Mouse (Mus musculus): ENCODE data around the gene Rsph10b.

Rsph10b gene

DNA sequence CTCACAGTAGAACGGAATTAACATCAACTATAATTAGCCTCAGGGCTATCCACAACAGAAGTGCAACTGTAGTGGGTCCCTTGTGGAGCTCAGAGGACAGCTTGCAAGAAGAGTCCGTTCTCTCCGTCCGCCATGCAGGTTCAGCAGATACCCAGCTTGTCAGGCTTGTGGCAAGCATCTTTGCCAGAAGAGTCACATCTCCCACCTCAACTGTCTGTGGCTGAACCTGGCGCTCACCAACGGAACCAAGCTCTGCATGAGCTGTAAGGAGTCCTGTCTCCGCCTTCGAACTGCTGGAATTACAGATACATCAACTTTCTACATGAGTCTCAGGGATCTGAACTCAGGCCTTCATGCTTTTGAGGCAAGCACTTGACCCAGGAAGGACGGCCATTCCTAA is 3.3 kb downstream of the Rsph10b start:
- DNase-seq (ENCODE audit: low spot score in 2 of 2): no peak

DNA sequence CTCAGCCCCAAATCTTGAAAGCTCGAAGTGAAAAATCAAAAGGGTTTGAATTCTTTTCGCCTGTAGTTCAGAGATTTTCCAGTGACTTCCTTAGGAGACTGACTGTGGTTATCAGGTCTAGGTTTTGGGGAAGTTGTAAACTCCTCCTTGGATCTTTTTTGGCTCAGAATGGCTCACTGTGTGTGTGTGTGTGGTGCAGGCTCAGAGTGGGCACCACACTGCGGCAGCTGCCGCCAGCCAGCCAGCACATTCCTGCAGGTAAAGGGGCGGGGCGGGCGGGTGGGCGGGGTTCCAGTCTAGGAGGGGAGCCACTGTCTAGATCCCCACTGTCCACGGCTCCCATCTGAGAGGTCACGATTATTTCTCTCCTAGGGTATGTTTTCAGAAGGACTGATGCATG is 8.8 kb downstream of the Rsph10b start:
- DNase-seq (ENCODE audit: low spot score in 2 of 2): no peak

DNA sequence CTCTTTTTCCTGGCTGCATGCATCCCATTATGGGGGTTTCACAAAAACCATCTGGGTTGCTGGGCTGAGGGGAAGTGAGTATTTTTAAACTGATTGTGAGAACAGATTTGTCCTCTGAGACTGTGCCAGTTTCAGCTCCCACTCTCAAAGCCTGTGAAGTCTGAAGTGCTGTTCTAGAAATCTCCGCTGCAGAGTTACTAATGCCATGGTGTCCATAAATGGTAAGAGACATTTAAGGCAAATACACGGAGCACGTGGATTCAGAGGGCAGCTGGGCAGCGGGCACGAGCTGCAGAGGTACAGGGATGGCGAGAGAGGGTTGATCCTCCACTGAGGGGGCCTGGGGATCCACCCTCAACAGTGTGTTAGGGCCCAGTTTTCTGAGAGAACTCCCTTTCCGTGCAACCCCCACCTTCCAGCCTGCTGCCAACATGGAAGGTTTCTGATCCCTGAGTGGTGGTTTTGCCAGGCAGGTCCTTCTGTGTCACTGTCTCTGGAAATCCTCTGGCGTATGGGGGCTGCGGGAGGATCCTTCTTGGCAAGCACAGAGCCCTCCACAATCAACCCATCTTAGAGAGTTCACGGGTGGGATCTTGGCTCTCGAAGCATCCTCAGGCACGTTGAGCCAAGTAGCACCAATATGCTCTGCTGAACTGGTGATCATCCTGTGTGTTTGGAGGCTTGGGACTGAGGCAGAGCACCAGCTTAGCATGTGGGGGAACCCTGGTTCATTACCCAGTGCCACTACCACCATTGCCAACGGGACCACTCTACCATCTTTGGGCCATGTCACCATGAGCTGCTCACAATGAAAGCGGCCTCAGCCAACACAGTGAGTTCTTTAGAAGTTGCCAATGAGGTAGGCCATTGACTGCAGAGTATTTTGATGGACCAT is 10.6 kb downstream of the Rsph10b start:
- DNase-seq (ENCODE audit: low spot score in 2 of 2): no peak

DNA sequence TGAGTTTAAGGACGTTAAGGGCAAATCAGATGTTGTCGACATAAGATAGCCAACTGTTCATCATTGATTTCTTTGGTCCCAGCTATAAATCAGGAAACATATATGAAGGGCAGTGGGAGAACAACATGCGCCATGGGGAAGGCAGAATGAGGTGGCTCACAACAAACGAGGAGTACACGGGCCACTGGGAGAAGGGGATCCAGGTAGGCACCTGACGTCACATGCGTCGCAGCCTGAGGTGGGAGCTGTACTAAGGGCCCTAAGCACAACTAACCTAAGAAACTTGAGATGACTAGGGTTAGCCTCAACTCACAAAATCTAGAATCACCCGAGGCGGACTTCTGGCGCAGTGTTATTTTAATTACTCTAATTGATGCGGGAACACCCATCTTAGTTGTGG is 15.5 kb downstream of the Rsph10b start:
- DNase-seq (ENCODE audit: low spot score in 2 of 2): no peak

DNA sequence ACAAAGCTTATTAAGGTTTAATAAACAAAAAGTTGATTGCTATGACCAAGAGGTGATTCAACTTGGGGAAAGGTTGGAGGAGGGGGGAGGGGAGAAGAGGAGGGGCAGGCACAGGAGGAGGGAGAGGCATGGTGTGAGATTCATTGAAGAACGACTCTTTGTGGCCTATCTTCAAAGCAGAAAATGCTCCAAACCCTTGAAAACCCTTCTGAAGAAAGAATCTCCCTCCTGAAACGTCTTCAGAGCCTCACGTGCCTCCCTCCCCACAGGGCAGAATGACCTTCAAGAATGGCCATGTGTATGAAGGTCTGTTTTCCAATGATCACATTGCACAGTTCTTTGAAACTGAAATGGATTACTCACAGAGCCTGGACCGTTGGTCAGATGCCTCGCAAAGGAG is 17.2 kb downstream of the Rsph10b start:
- no peak for DNase-seq (ENCODE audit: low spot score in 2 of 2)

DNA sequence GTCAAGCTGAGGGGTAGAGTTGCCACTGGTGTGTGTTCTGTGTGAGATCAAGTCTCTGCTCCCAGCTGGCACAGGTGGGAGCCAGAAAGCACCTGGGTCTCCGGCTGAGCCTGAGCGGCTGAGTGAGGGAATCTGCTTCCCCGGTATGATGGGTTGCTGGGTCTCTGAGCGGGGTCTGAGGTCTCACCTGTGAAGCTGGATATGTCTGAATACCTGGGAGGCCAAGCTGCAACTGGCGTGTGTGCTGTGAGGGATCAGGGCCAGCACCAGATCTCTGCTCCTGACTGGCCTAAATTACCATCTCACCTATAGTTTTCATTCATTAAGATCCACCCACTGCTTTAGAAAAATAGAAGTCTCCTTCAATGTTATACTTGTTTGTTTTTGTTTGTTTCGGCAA is 24.3 kb downstream of the Rsph10b start:
- no peak for DNase-seq (ENCODE audit: low spot score in 2 of 2)

DNA sequence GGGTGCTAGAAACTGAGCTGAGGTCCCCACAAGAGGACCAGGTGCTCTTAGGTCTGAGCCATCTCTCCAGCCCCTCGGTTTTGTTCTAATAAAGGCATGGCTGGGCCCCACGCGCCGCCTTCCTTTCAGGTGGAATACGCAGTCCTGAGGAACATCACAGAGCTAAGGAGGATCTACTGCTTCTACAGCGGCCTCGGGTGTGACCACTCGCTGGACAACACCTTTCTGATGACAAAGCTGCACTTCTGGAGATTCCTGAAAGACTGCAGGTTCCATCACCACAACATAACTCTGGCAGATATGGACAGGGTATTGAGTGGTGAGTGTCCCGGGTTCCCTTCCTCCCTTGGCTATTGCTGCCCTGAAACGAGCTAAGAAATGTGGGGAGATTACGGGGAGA is 26.7 kb downstream of the Rsph10b start:
- DNase-seq (ENCODE audit: low spot score in 2 of 2): no peak

DNA sequence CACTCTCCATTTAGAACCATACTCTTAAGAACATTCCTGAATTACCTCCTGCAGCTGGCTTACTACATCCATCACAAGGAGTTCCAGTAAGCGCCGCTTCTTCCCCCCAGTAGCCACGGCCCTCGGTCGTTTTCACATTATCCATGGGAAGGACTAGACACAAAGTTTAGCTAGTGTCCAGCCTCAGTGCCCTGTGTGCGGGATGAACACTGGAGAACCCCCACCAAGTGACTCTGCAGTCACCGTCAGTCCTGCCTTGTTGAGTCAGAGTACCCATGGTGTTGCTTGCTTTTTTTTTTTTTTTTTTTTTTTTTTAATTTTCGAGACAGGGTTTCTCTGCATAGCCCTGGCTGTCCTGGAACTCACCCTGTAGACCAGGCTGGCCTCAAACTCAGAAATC is 28.3 kb downstream of the Rsph10b start:
- DNase-seq (ENCODE audit: low spot score in 2 of 2): no peak

DNA sequence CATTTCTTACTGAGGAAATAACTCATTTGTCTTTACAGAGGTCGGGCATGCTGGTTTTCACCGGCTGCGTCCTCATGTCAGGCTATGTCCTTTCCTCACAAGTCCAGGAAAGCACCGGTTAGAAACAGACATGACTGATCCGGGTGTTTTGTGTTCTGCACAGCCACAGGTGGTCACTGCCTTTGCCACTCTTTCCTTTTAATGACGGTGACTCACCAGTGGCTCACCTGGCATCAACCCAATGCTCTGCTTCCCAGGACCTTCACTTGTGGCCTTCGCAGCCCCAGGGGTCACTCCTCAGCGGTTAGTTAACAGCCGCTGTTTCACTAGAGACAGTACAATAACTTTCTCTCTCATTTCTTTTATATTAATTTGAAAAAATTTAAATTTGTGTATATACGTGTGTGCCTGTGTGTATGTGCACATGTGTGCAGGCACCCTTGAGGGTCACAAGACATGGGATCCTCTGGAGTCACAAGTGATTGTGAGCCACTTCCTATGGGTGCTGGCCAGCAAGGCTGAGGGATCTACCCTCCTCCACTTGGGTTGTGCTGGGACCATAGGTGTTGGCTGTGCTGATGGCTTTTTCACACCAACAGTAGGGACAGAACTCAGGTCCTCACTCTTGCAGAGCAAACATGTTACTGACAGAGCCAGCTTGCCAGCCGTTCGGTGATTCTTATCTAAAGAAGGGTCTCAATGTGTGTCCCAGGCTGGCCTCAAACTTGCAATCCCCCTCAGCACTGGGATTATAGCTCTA is 32.9 kb downstream of the Rsph10b start:
- DNase-seq (ENCODE audit: low spot score in 2 of 2): no peak

DNA sequence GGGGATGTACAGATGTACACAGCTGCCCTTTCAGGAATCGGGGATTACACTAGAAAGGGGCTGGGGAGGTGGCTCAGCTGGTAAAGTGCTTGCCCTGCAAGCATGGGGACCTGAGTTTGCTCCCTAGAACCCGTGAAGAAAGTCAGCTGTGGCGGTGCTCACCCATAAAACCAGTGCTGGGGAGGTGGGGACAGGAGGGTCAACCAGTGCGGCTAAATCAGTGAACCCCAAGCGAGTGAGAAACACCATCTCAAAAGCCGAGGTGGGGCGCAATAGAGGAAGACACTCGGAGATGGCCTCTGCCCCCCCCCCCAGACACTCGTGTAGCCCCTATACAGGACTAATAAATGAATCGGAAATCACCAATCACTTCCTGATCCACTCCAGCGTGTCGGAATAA is 33.8 kb downstream of the Rsph10b start:
- no peak for DNase-seq (ENCODE audit: low spot score in 2 of 2)

DNA sequence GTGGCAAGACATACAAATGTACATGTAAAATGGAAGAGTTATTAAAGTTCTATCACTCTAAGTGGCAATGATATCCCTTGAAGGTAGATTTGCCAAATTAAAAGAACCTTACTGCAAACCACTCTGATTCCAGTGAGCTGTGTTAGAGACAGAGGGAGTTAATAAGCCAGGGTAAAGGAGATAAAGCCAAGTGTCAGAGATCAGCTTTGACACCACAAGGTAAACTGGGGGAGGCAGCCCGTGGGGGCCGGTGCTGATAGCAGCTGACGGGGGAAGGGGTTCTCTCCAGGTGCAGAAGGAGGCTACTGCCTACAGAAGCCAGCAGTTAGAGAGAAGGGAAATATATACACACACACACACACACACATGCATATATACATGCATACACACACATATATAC is 39.8 kb downstream of the Rsph10b start:
- DNase-seq (ENCODE audit: low spot score in 2 of 2): no peak

DNA sequence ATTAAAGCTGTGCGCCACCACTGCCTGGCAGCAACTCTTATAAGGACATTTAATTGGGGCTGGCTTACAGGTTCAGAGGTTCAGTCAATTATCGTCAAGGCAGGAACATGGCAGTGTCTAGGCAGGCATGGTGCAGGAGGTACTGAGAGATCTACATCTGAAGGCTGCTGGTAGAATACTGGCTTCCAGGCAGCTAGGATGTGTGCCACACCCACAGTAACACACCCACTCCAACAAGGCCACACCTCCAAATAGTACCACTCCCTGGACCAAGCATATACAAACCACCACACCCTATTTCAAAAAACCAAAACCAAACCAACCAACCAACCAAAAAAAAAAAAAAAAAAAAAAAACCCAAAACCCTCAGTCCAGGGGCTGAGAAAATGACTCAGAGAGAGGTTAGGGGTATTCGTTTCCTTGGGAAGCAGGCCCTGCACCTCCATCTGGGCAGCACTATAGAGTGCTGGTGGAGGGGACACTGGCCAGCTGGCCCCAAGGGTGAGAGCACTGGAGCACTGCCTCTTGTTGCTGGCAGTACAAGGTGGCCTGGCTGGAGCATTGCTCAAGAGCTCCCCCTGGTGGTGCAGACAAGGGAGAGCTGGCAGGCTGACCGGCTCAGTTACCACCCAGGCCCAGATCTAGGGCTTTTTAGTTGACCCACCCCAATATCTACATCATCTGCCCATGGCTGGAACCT is 42.2 kb downstream of the Rsph10b start:
- peak; percentile 40 to 68 for DNase-seq (ENCODE audit: low spot score in 2 of 2)

DNA sequence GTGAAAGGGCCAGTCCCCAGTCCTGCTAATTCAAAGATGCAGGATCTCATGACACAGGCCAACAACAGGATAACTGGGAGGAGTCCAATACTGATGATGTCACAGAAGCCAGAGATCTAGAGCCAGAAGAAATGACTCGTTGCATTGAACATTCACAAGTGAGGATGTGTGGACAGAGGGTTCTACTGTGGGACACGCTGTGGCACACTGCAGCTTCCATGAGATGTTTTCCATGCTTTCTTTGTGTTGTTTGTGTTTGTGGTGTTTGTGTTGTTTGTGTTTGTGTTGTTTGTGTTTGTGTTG is 42.7 kb downstream of the Rsph10b start:
- DNase-seq (ENCODE audit: low spot score in 2 of 2): no peak

DNA sequence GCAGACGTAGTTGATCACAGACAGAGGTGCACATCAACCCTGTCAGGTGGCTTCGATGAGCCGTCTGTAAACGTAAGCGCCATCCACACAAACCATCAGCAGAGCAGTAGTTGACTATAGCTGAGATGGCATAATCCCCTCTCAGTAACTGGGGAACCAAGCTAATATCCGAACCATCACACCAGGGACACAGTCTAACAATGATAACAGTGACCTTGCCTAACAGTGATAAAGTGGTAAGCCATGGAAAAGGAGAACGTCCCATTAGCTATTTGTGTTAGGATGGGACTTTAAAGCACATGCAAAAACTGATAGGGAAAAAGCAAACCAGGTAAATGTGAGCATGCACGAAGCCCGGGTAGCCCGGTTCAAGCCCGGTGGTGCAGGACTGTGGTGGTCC is 43.4 kb downstream of the Rsph10b start:
- DNase-seq (ENCODE audit: low spot score in 2 of 2): no peak

DNA sequence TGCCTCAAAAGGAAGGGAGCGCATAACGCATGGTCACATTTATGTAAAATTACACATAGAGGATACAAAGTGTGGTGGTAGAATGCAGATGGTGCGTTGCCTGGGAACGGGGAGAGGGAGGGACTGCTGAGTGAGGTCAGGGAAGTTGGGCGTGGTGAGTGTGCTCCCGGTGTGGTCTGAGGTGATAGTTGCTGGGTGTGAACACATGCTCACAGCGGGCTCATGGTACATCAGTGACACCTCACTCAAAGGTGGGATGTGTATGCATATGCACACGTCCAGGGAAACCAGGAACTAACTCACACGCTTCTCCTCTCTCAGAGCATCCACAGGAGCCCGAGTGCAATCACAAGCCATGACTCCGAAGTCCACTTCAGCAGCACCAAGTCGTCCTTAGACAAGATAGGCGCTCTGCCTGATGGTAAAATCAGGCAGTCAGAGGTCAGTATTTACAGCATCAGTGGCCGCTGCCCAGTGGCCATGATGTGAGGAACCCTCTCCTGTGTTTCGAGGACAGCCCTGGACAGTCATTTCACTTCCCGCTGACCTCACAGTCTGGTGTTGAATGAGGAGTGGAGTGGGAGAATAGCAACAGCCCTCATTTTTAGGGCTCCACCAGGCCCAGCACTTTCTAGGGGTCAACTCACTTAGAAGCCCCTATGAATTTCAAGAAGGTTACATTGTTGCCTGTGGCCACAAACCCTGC is 44.0 kb downstream of the Rsph10b start:
- DNase-seq (ENCODE audit: low spot score in 2 of 2): peak; percentile 40 to 54

DNA sequence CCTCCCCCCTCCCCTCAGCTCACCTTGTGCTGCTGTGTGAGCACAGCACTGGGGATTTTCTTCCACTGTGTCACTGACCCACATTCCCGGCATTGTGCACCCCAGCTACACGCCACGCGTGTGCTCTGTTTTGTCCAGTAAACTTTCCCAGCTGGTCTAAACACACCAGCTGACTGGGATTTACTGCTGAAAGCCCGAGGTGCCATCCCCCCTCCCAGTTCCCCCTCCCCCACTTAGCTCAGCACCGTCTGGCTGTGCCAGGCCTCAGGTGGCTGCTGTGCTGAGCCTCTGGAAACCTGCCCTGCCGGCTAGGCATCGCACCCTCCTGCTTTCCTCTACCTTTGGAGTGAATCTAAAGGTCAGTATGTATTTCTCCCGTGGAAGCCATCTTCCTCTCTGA is 48.0 kb downstream of the Rsph10b start:
- no peak for DNase-seq (ENCODE audit: low spot score in 2 of 2)

DNA sequence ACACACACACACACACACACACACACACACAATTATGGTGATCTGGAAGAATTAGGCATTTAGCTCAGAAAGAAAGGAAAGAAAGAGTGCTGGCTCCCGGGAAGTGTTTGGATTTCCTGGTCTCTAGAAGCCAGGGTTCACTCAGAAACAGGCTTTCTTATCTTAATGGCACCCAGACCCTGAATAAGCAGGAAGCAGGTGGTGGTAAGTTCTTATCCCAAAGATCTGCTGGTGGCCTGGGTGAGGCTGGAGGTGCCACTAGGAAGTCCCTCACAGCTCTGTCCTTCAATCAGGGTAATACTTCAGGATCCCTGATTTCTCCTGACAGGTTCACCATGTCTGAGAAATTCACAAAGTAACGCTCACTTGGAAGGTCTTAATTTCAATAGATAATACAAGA is 49.5 kb downstream of the Rsph10b start:
- no peak for DNase-seq (ENCODE audit: low spot score in 2 of 2)

DNA sequence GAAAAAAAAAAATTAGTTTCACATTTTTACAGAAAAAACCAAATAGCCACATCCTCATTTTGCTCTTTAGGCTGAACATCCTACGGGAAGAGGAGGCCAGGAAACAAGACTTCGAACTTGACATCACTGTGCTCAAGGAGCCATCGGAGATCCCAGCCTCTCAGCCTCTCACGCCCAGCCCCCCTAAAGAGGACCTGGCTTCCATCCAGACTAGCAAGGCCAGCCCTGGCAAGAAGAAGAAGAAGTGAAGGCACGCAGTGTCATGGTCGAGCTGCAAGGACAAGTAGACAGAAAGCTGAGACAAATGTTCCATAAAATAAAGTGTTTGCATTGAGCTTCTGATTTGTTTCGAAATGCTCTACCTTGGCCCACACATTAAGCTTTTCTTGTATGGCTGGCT is 52.5 kb downstream of the Rsph10b start:
- DNase-seq (ENCODE audit: low spot score in 2 of 2): no peak

DNA sequence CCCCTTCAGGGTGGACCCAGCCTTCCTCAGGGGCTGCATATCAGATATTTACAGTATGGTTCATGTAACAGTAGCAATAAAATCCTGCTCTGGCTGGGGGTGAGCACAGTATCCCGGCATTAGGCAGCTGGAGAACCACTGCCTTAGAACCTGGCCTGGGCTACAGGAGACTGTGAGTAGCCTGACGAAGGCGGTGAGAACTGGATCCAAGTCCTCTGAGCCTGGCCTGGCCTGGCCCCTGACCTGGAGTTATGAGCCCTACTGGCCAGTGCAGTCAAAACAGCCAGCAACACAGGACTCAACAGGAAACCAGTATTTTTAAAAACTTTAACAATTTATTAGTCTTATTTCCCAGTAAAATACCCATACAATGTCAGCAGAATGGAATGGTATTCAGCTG is 54.8 kb downstream of the Rsph10b start:
- no peak for DNase-seq (ENCODE audit: low spot score in 2 of 2)

DNA sequence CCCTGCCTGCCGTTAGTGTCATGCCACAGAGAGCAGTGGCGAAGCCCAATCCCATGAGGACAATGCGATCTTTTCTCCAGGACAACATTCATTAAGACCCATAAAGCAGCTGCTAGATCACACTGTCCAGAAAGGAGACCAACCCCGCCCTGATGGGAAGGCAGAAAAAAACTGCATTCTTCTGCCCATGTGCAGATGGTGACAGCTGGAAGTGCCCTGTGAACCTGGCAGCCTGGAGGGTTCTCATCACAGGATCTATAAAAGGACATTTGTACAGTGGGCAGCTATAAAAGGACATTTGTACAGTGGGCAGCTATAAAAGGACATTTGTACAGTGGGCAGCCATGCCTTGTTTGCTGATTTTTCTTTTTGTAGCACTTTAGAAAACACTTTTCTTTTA is 56.2 kb downstream of the Rsph10b start:
- DNase-seq (ENCODE audit: low spot score in 2 of 2): no peak

DNA sequence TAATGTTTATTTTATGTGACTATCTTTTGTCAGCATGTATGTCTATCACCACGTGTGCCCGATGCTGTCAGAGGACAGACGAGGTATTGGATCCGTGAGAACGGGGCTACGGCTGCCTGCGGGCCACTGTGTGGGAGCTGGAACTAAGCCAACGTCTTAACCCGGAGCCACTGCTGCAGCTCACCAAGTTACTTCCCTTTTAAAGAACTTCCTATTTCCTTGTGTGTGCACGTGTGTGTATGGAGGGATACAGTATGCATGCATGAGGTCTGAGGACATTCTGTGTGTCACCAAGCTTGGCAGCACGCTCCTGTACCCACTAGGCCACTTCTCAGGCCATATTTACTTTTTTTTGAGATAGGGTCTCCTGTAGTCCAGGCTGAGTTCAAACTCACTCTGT is 57.3 kb downstream of the Rsph10b start:
- DNase-seq (ENCODE audit: low spot score in 2 of 2): no peak

DNA sequence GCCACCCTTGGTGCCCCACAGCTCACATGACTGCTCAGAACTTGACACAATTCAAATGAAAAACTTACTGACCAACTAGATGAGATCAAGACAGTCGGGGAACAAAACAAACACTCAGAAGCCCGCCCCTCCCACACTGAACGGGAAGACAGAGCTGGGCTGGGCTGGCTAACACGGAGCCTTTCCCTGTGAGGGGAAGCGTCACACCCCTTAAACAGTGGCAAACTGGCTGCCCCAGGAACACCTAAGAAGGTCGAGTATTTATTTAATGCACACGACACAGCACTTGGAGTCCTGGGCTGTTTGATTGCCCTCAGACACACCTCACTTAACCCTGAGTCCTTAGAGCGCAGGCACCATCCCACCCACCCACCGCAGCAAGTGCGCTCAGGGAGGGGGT is 59.8 kb downstream of the Rsph10b start:
- no peak for DNase-seq (ENCODE audit: low spot score in 2 of 2)
